Mouse (Mus musculus) hindbrain, embryonic 14.5 days (tissue): ENCODE measurements around the gene Gm29666. TPM values are rescaled to one million over a fixed set of nuclear protein-coding genes. Genes with fewer than 3 reads are reported as not detected.
"Not testable (repeated sequence)": the region's sequence is repeated elsewhere in the genome, so short reads cannot be mapped to it uniquely, and the experiment has no call there.

ENCODE experiments used
- ATAC-seq: fragments of 200-750 bp; cut with Nextera tagmentation; 2 replicates; pipeline ENCODE4 v1.8.0; 2017; ENCODE audit warnings: moderate number of reproducible peaks, mild to moderate bottlenecking, moderate TSS enrichment, moderate library complexity; ENCODE audit not compliant: low FRiP score
- DNase-seq: peaks from one replicate; pipeline ENCODE4 v3.0.0-alpha.2; 2015; ENCODE audit warnings: low spot score
- H3K27ac ChIP-seq: fragments of 300-500 bp; sonication (generic); 2 replicates; pipeline ENCODE4 v1.5.1; 2014; ENCODE audit warnings: mild to moderate bottlenecking, moderate library complexity
- H3K27me3 ChIP-seq: fragments of 300-500 bp; sonication (generic); 2 replicates; pipeline ENCODE4 v1.6.1; 2014; ENCODE audit warnings: mild to moderate bottlenecking, low read length, mixed read lengths; ENCODE audit not compliant: control insufficient read depth, insufficient read depth
- H3K36me3 ChIP-seq: fragments of 300-500 bp; sonication (generic); replicated peaks from 2 replicates; pipeline ENCODE4 v1.6.1; 2014; ENCODE audit not compliant: control insufficient read depth, insufficient read depth
- H3K4me1 ChIP-seq: fragments of 300-500 bp; sonication (generic); replicated peaks from 2 replicates; pipeline ENCODE4 v1.6.1; 2014; ENCODE audit warnings: antibody characterized with exemption, low read length, mixed read lengths; ENCODE audit not compliant: control insufficient read depth, insufficient read depth
- H3K4me2 ChIP-seq: fragments of 300-500 bp; sonication (generic); replicated peaks from 2 replicates; pipeline ENCODE4 v1.6.1; 2014; ENCODE audit warnings: mild to moderate bottlenecking, moderate library complexity
- H3K4me3 ChIP-seq: fragments of 300-500 bp; sonication (generic); replicated peaks from 2 replicates; pipeline ENCODE4 v1.5.1; 2014; ENCODE audit warnings: mild to moderate bottlenecking, low read length
- H3K9ac ChIP-seq: fragments of 300-500 bp; sonication (generic); 2 replicates; pipeline ENCODE4 v1.6.1; 2014
- H3K9me3 ChIP-seq: fragments of 300-500 bp; sonication (generic); 2 replicates; pipeline ENCODE4 v1.6.1; 2016; ENCODE audit warnings: low read length; ENCODE audit not compliant: control insufficient read depth
- WGBS: fragments of 180-500 bp; shearing (Covaris S2); extraction: QIAGEN DNeasy Blood & Tissue Kit; methylation state at CpG from one replicate; pipeline ENCODE4 v1.1.7; 2014; 5-methylcytosine and 5-hydroxymethylcytosine counted together
- polyA plus RNA-seq: library from polyadenylated mRNA; unstranded; fragments of >200 nt; fragmentation: Nextera tagmentation; extraction: Ambion mirVana; gene quantifications from 2 replicates; pipeline ENCODE4 v1.2.1, GENCODE M21; 2014

Gm29666 gene
- polyA plus RNA-seq, 1 experiment from 2014 or later = 0.83 TPM

DNA sequence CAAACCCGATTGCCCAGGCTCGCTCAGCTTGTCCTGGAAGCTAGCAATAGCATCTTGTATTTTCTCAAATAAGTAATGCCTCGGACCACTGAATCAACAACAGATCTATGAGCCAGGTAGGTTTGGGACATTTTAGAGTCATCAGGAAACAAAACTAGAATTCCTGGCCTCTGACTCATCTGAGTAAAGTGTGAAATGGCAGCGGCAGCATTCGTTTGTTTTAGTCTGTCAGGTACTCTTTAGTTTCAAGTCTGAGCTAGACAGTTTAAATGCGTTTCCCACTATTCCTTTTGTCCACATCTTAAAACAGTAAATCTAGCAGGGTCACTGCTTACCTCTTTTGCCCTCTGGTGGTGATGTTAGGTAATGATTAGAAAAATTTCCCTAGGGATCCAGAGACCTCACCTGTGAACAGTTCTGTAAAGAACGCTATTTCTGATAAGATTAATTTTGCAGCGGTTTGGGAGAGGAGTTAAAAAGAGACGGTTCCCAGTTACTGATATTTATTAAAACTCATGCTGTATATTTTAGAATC, 5.0 kb upstream of the Gm29666 start:
- Histone ChIP-seq H3K27me3 (no peaks in the 10 kb centered on the region), H3K4me2 (peak overlapping the region; percentile 97), H3K4me3 (peak overlapping the region; percentile 99), H3K4me1 (peaks cover 24% of the 10 kb centered on the region), H3K27ac (no peak overlapping the region), H3K9ac (peak overlapping the region; percentile 94), H3K9me3 (no peaks in the 10 kb centered on the region), H3K36me3 (peaks cover 28% of the 10 kb centered on the region)
- WGBS = 16% methylated on average over 9 of the region's 9 CpGs
- ATAC-seq = no peak
- DNase-seq = peak; percentile 86

GRCm38 (mm10) chr15:84923508-84924181, 3.8 kb upstream of the Gm29666 start:
- no peaks in the 10 kb centered on the region for H3K27me3 ChIP-seq
- peaks cover 16% of the 10 kb centered on the region for H3K36me3 ChIP-seq
- WGBS = under 1% methylated on average over 64 of the region's 68 CpGs
- H3K4me3 ChIP-seq = peak overlapping the region; percentile 99
- H3K4me2 ChIP-seq = peak overlapping the region; percentile 97
- H3K4me1 ChIP-seq = peaks cover 24% of the 10 kb centered on the region
- DNase-seq (no peak), ATAC-seq (peak; percentile 76)
- no peaks in the 10 kb centered on the region for H3K9me3 ChIP-seq
- H3K27ac ChIP-seq = peak overlapping the region; percentile 96
- peak overlapping the region; percentile 94 for H3K9ac ChIP-seq

DNA sequence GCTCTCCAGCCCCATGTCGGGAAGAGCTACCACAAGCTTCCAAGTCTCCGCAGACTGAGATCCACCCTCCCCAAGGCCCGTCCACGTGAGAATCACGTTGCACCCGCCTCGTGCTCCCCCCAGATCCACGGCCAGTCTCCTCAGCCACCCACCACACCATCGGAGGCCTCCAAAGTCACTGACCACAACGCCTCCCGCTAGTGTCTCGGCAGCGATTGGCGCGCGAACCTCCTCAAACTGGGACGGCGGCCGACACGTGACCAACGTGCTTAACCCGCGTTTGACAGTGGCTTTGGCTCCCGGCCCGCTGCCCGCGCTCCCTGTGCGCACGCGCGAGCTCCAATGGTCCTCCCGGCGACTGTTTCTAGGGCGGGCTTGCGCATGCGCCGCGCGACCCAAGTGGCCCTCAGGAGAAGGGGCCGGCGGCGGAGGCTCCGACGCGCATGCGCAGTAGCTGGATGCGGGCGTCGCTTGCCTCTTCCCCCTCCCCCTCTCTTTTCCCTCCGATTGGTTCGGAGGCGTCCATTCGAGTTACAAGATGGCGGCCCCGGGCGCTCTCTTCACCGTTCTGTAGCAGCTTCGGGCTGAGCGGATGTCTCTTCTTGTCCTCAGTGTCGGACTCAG, 3.2 kb upstream of the Gm29666 start, which contains the start of gene Nup50:
Gene Nup50 (plus strand): TSS at position 528 of the 624 bp plus-strand sequence.
- WGBS = under 1% methylated on average over 60 of the region's 60 CpGs
- H3K36me3 ChIP-seq = peaks cover 9% of the 10 kb centered on the region
- peaks cover 24% of the 10 kb centered on the region for H3K4me1 ChIP-seq
- H3K9ac ChIP-seq = peak within 1 kb of the TSS; percentile 94
- peak; percentile 100 for DNase-seq
- no peaks in the 10 kb centered on the region for H3K27me3 ChIP-seq
- no peaks in the 10 kb centered on the region for H3K9me3 ChIP-seq
- peak within 1 kb of the TSS; percentile 99 for H3K4me3 ChIP-seq
- H3K27ac ChIP-seq = peak within 1 kb of the TSS; percentile 96
- ATAC-seq = peak; percentile 90
- H3K4me2 ChIP-seq = peak within 1 kb of the TSS; percentile 97

DNA sequence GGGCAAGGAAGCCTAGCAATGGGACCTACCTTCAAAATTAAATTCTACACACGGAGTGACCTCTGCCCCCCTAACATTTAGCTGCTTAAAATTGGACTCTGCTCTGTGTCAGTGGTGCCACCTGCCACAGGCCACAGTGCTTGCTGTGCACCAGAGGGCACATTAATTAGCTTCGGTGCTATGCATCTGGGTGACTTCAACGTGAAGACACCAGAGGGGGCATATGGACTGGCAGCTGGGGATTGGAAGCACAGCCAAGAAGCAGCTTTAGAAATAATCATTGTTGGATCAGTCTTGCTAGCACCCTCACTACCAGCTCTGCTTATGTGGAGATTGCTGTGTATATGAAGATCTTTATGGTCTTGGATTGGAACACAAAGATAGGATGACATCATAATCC, 6.6 kb downstream of the Gm29666 start:
- Histone ChIP-seq H3K36me3 (no peaks in the 10 kb centered on the region), H3K9ac (no peak overlapping the region), H3K4me3 (no peak overlapping the region), H3K9me3 (peaks cover 5% of the 10 kb centered on the region; the same call in 1 of the 2 replicates), H3K4me1 (no peaks in the 10 kb centered on the region), H3K27me3 (no peaks in the 10 kb centered on the region), H3K4me2 (no peak overlapping the region), H3K27ac (no peak overlapping the region)
- 74% methylated on average over 3 of the region's 3 CpGs for WGBS
- no peak for DNase-seq
- ATAC-seq = no peak

DNA sequence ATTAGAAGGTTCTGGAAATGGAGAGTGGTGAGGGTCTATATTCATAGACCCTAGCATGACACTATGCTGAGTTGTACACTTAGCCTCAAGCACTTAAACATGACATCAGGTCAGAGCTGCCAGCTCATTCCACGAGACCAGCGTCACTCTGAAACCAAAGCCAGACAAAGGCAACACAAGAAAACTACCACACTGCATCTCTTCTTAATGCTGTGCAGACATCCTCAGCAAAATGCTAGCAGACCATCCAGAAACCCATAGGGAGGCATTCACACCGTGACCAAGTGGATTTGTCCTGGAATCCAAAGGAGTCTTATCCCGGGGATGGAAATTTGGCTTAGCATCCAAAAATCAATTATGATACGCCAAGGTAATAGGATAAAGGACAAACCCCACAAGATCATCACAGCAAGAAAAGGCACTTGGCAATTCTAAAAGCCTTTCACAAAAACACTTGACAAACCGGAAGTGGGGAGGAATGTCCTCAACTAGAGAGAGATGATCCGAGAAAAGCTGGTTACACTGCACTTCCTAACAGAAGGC, 15.9 kb downstream of the Gm29666 start:
- Histone ChIP-seq H3K27me3 (no peaks in the 10 kb centered on the region), H3K9me3 (no peaks in the 10 kb centered on the region), H3K4me1 (peaks cover 6% of the 10 kb centered on the region), H3K27ac (no peak overlapping the region), H3K4me2 (no peak overlapping the region), H3K4me3 (no peak overlapping the region), H3K36me3 (no peaks in the 10 kb centered on the region), H3K9ac (no peak overlapping the region)
- DNase-seq (no peak), ATAC-seq (no peak)
- 49% methylated on average over 7 of the region's 7 CpGs for WGBS

DNA sequence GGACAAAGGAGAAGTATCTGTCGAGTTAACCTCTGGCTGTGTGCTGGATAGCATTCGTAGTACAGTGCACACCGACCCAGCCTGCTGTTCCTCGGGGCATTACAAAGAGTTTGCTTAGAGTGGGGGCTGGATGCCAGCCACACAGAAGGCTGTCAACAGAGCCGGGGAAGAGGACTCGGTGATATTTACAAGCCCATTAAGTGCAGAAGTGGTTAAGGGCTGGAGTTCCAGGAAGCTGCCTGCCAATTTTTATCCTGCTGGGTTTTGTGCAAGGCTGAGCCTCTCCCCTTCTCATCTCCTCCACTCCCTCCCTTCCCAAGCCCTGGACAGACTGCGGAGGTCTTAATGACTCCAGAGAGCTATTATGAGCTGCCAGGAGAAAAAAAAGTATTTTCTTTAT, 21.8 kb downstream of the Gm29666 start:
- no peak overlapping the region for H3K9ac ChIP-seq
- DNase-seq = peak; percentile 59
- H3K9me3 ChIP-seq = 0 out of 2 replicates have a peak, but pooled peaks cover 2% of the 10 kb centered on the region
- H3K27me3 ChIP-seq = no peaks in the 10 kb centered on the region
- H3K36me3 ChIP-seq = no peaks in the 10 kb centered on the region
- H3K4me1 ChIP-seq = peaks cover 17% of the 10 kb centered on the region
- peak; percentile 59; the same call in 1 of the 2 replicates for ATAC-seq
- no peak overlapping the region for H3K4me3 ChIP-seq
- peak overlapping the region; percentile 33 for H3K4me2 ChIP-seq
- WGBS = 31% methylated on average over 7 of the region's 7 CpGs
- H3K27ac ChIP-seq = peak overlapping the region; percentile 64

DNA sequence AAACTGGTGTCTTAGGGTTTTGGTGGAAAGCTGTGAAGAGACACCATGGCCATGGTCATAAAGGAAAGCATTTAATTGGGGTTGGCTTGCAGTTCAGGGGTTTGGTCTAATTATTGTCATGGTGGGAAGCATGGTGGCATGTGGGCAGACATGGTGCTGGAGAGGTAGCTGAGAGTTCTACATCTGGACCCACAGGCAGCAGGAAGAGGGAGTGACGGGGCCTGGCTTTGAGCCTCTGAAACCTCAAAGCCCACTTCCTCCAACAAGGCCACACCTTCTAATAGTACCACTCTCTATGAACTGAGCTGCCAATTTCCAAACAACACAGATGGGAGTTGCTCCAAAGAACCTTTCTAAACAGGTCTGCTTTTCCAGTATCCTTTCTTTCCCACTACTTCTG, 23.2 kb downstream of the Gm29666 start:
- H3K27me3 ChIP-seq = no peaks in the 10 kb centered on the region
- no peak for ATAC-seq
- H3K4me2 ChIP-seq = no peak overlapping the region
- 0 out of 2 replicates have a peak, but pooled peaks cover 2% of the 10 kb centered on the region for H3K9me3 ChIP-seq
- no peak overlapping the region for H3K9ac ChIP-seq
- WGBS = 84% methylated on average over 1 of the region's 1 CpGs
- DNase-seq = no peak
- H3K27ac ChIP-seq = no peak overlapping the region
- no peaks in the 10 kb centered on the region for H3K36me3 ChIP-seq
- H3K4me1 ChIP-seq = peaks cover 14% of the 10 kb centered on the region
- H3K4me3 ChIP-seq = no peak overlapping the region

GRCm38 (mm10) chr15:84896216-84896615, 23.6 kb downstream of the Gm29666 start:
- H3K9ac ChIP-seq, H3K36me3 ChIP-seq, ATAC-seq, H3K27ac ChIP-seq, H3K4me2 ChIP-seq, DNase-seq, H3K9me3 ChIP-seq, H3K27me3 ChIP-seq, H3K4me3 ChIP-seq: not testable (repeated sequence)
- peaks cover 14% of the 10 kb centered on the region for H3K4me1 ChIP-seq
- WGBS = 81% methylated on average over 10 of the region's 10 CpGs

DNA sequence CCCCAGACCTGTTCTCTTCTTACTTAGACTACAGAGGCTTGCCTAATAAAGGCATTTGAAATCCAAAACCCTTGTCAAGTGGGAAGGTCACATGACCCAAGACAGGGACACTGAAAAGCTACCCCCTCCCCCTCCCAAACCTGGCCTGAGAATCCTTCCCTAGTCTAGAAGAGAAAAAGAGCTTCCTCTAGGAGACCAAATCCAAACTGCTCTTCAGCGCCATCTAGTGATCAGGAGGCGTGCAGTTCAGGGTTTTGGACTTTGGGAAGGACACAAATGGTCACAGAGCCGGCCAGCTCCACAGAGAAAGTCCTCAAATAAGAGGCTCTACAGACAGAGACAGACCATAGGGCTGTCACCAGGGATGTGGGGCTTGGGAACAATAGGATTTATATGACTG, 28.2 kb downstream of the Gm29666 start:
- Histone ChIP-seq H3K36me3 (no peaks in the 10 kb centered on the region), H3K4me3 (no peak overlapping the region), H3K27ac (no peak overlapping the region), H3K9me3 (0 out of 2 replicates have a peak, but pooled peaks cover 2% of the 10 kb centered on the region), H3K4me2 (no peak overlapping the region), H3K9ac (no peak overlapping the region), H3K4me1 (peaks cover 10% of the 10 kb centered on the region), H3K27me3 (no peaks in the 10 kb centered on the region)
- peak; percentile 91 for DNase-seq
- WGBS = 8% methylated on average over 3 of the region's 3 CpGs
- ATAC-seq = no peak
